Mouse (Mus musculus): ENCODE measurements around the gene Hecw2. TPM values are rescaled to one million over a fixed set of nuclear protein-coding genes. Genes with fewer than 3 reads are reported as not detected.

Hecw2 gene
- total and polyA plus RNA-seq, 2 experiments from 2014 or later: 4.6 to 15.4 TPM

DNA sequence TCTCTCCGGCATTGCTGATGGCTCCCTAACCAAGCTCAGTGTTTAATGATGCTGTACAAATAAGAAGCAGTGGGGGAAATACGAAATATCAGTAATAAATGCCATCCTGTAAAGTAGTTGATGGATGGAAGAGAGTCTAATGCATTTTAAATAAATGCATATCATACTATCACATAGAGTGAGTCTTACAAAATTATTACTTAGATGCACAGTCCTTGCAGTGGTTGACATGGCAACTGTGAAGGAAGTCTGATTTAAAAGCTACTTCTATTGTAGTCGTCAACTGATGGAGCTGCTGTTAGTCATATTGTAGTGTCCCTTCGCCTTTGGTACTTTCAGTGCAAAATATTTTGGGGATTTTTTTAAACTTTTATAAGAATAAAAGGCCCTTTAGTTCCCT lies 383.0 kb downstream of the Hecw2 start:
- no peaks in the 10 kb centered on the region for H3K9me3 ChIP-seq (ENCODE audit: low read length)
- DNase-seq (no peak), ATAC-seq (peak; percentile 60; the same call in 1 of the 2 replicates)
- no peaks in the 10 kb centered on the region for H3K36me3 ChIP-seq (ENCODE audit: insufficient read depth)
- no peak overlapping the region for H3K27ac ChIP-seq (ENCODE audit: low read depth, low read length)
- H3K27me3 ChIP-seq (ENCODE audit: insufficient read depth, low read length): no peaks in the 10 kb centered on the region
- no peak overlapping the region for H3K9ac ChIP-seq
- H3K4me3 ChIP-seq (ENCODE audit: low read depth, low read length): no peak overlapping the region
- WGBS: 78% methylated on average over 4 of the region's 4 CpGs
- no peak for TF ChIP-seq CTCF (IDR thresholded peaks at IDR 0.05; ENCODE audit: low read depth)
- H3K4me1 ChIP-seq (ENCODE audit: insufficient read depth): no peaks in the 10 kb centered on the region
- H3K4me2 ChIP-seq (ENCODE audit: low read depth): no peak overlapping the region

DNA sequence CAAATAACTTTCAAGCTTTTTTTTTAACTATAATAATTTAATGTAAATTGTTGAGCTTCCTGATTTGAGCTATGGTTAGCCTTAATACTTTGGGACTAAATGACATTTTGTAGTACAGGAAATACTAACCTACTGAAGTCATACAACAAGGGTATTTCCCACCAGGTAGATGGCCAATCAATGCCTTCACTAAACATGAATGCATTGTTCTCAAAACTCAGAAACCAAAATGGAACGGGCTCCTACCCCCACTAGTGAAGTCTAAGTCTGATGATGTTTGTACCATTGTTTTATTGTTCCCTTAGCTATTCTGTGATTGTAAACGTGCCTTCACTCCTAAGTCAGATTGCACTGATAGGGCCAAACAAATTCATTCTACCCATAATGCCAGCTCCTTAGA lies 386.7 kb downstream of the Hecw2 start:
- H3K27me3 ChIP-seq (ENCODE audit: insufficient read depth, low read length): no peaks in the 10 kb centered on the region
- no peaks in the 10 kb centered on the region for H3K36me3 ChIP-seq (ENCODE audit: insufficient read depth)
- no peak overlapping the region for H3K27ac ChIP-seq (ENCODE audit: low read depth, low read length)
- no peak overlapping the region for H3K4me3 ChIP-seq (ENCODE audit: low read depth, low read length)
- no peak for ATAC-seq
- H3K4me1 ChIP-seq (ENCODE audit: insufficient read depth): no peaks in the 10 kb centered on the region
- TF ChIP-seq CTCF (IDR thresholded peaks at IDR 0.05; ENCODE audit: low read depth): no peak
- no peak overlapping the region for H3K4me2 ChIP-seq (ENCODE audit: low read depth)
- no peak for DNase-seq
- no peak overlapping the region for H3K9ac ChIP-seq
- WGBS: 75% methylated on average over 2 of the region's 2 CpGs
- no peaks in the 10 kb centered on the region for H3K9me3 ChIP-seq (ENCODE audit: low read length)

DNA sequence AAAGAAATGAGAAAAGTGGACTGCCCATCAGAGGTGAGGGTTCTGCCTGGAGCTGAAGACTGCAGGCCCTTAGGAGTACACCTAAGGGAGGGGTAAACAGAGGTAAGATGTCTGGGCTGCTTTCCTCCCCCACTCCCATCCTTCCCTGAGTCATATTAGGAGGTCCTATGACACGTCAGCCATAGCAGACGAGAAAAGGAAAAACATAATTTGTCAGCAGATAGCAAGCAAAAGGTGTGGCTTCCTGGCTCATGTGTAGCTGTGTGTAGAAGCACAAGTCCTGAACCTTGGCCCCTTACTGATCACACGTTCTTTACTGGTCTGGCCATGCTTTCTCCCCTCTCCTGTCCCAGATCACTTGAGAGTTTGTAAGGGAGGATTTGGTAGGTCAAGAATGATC lies 397.2 kb downstream of the Hecw2 start:
- no peak for TF ChIP-seq CTCF (IDR thresholded peaks at IDR 0.05; ENCODE audit: low read depth)
- no peak for DNase-seq
- no peaks in the 10 kb centered on the region for H3K36me3 ChIP-seq (ENCODE audit: insufficient read depth)
- no peak overlapping the region for H3K4me3 ChIP-seq (ENCODE audit: low read depth, low read length)
- no peaks in the 10 kb centered on the region for H3K27me3 ChIP-seq (ENCODE audit: insufficient read depth, low read length)
- ATAC-seq: no peak
- H3K4me2 ChIP-seq (ENCODE audit: low read depth): no peak overlapping the region
- H3K27ac ChIP-seq (ENCODE audit: low read depth, low read length): no peak overlapping the region
- WGBS: 83% methylated on average over 3 of the region's 3 CpGs
- no peak overlapping the region for H3K9ac ChIP-seq
- no peaks in the 10 kb centered on the region for H3K9me3 ChIP-seq (ENCODE audit: low read length)
- no peaks in the 10 kb centered on the region for H3K4me1 ChIP-seq (ENCODE audit: insufficient read depth)

DNA sequence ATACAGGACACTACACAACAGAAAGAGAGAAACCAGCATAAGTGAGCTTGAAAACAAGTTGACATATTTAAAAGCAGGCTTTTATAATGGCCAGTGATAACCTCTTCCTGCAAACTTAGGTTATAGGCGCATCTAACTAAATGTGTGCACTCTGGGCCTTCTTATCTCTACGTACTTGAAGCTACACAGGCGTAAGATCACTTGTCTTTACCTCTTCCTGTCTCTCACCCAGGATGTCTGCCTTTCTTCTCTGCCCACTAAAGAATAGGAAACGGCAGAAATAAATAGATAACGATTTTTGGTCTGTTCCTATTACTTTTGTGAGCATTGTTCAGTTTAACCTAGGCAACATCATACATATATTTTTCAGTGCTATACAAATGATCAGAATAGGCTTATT lies 397.9 kb downstream of the Hecw2 start:
- WGBS: 87% methylated on average over 5 of the region's 5 CpGs
- no peaks in the 10 kb centered on the region for H3K36me3 ChIP-seq (ENCODE audit: insufficient read depth)

DNA sequence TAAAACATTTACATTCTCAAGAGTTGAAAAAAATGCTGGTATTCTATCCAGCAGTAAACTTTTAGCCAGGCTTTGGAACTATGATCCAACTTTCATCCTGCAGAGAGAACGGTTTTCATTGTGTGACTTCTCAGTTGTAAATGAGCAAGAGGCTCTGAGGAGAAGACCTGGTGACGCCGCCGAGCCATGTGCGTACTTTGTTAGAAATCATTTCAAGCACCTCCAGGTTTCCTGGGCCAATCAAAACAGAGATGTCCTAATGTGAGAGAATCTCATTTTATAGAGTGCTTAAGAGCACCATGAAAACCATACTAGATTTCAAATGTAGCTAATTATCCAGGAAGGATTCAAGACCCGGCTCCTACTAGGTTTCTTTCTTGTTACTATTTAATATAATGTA lies 398.7 kb downstream of the Hecw2 start:
- Histone ChIP-seq H3K27ac (ENCODE audit: low read depth, low read length) (no peak overlapping the region), H3K4me3 (ENCODE audit: low read depth, low read length) (no peak overlapping the region), H3K36me3 (ENCODE audit: insufficient read depth) (no peaks in the 10 kb centered on the region), H3K9ac (no peak overlapping the region), H3K4me1 (ENCODE audit: insufficient read depth) (no peaks in the 10 kb centered on the region), H3K4me2 (ENCODE audit: low read depth) (no peak overlapping the region), H3K9me3 (ENCODE audit: low read length) (no peaks in the 10 kb centered on the region), H3K27me3 (ENCODE audit: insufficient read depth, low read length) (no peaks in the 10 kb centered on the region)
- TF ChIP-seq CTCF (IDR thresholded peaks at IDR 0.05; ENCODE audit: low read depth): no peak
- ATAC-seq: no peak
- no peak for DNase-seq
- 85% methylated on average over 6 of the region's 6 CpGs for WGBS

More for the DNA sequence above, 397.9 kb downstream of the Hecw2 start:
- Histone ChIP-seq H3K9ac (no peak overlapping the region), H3K9me3 (ENCODE audit: low read length) (no peaks in the 10 kb centered on the region), H3K4me1 (ENCODE audit: insufficient read depth) (no peaks in the 10 kb centered on the region), H3K27ac (ENCODE audit: low read depth, low read length) (no peak overlapping the region), H3K4me2 (ENCODE audit: low read depth) (no peak overlapping the region), H3K27me3 (ENCODE audit: insufficient read depth, low read length) (no peaks in the 10 kb centered on the region), H3K4me3 (ENCODE audit: low read depth, low read length) (no peak overlapping the region)
- DNase-seq (no peak), ATAC-seq (no peak)
- TF ChIP-seq CTCF (IDR thresholded peaks at IDR 0.05; ENCODE audit: low read depth): no peak

DNA sequence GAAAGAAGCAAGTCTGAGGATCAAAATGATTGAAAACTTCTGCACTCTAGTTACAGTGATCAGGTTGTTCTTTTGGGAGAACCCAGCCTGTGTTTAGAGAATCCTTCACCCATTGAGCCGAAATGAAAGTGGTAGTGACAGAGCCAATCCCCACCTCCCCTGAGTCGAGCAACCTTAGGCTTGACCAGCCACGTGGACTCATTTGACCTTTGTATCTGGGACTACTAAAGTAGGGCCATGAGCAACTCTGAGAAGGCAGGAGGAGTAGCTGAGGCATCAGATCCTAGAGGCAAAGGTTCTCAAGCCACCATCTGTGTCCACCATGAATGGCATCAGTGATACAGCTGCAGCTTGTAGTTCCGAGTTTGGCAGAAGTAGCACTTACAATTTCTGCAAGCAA lies 399.4 kb downstream of the Hecw2 start:
- ATAC-seq (no peak), DNase-seq (no peak)
- no peaks in the 10 kb centered on the region for H3K4me1 ChIP-seq (ENCODE audit: insufficient read depth)
- TF ChIP-seq CTCF (IDR thresholded peaks at IDR 0.05; ENCODE audit: low read depth): no peak
- no peak overlapping the region for H3K27ac ChIP-seq (ENCODE audit: low read depth, low read length)
- no peaks in the 10 kb centered on the region for H3K27me3 ChIP-seq (ENCODE audit: insufficient read depth, low read length)
- no peak overlapping the region for H3K9ac ChIP-seq
- H3K36me3 ChIP-seq (ENCODE audit: insufficient read depth): no peaks in the 10 kb centered on the region
- H3K9me3 ChIP-seq (ENCODE audit: low read length): no peaks in the 10 kb centered on the region
- no peak overlapping the region for H3K4me3 ChIP-seq (ENCODE audit: low read depth, low read length)
- no peak overlapping the region for H3K4me2 ChIP-seq (ENCODE audit: low read depth)
- WGBS: 86% methylated on average over 4 of the region's 4 CpGs

DNA sequence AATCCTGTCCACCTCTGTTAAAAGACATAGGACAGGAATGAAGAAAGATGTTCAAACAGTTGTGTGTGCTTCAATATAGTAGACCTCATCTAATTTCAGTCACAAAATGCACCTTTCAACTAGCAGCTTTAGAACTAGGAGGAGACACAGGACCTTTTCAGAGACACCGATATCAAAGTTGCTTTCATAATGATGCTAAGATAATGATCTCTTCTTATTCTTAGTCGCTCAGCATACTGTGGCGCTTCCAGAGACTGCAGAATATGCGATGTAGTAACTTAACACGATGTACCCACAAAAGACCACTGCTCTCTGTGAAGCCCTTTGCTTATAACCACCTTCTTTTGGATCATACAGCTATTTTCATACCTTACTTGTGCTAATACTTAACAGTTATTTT lies 399.9 kb downstream of the Hecw2 start:
- Histone ChIP-seq H3K4me1 (ENCODE audit: insufficient read depth) (no peaks in the 10 kb centered on the region), H3K4me2 (ENCODE audit: low read depth) (no peak overlapping the region), H3K27ac (ENCODE audit: low read depth, low read length) (no peak overlapping the region), H3K36me3 (ENCODE audit: insufficient read depth) (no peaks in the 10 kb centered on the region), H3K9me3 (ENCODE audit: low read length) (no peaks in the 10 kb centered on the region), H3K4me3 (ENCODE audit: low read depth, low read length) (no peak overlapping the region), H3K9ac (no peak overlapping the region), H3K27me3 (ENCODE audit: insufficient read depth, low read length) (no peaks in the 10 kb centered on the region)
- ATAC-seq (no peak), DNase-seq (no peak)
- WGBS: 94% methylated on average over 5 of the region's 5 CpGs
- no peak for TF ChIP-seq CTCF (IDR thresholded peaks at IDR 0.05; ENCODE audit: low read depth)

DNA sequence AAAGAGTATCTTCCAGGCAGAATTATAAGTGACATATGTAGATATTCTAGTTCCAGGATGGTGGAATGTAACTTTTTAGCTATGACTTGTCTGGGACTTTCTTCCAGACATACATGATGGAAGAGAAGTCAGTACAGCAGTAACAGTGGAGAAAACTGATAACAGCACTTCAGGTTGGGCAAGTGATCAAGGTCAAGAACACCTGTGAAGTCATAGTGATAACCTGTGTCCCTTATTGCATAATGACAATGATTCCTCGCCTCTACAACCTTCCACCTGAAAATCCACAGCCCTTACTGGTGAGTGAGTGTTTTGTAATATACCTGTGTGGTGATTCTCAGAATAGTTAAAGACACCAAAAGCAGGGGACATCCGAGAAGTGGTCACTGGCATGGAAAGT lies 400.7 kb downstream of the Hecw2 start:
- no peaks in the 10 kb centered on the region for H3K9me3 ChIP-seq (ENCODE audit: low read length)
- H3K4me2 ChIP-seq (ENCODE audit: low read depth): no peak overlapping the region
- H3K4me3 ChIP-seq (ENCODE audit: low read depth, low read length): no peak overlapping the region
- no peak for TF ChIP-seq CTCF (IDR thresholded peaks at IDR 0.05; ENCODE audit: low read depth)
- H3K36me3 ChIP-seq (ENCODE audit: insufficient read depth): no peaks in the 10 kb centered on the region
- no peak overlapping the region for H3K27ac ChIP-seq (ENCODE audit: low read depth, low read length)
- 90% methylated on average over 2 of the region's 2 CpGs for WGBS
- no peaks in the 10 kb centered on the region for H3K4me1 ChIP-seq (ENCODE audit: insufficient read depth)
- no peaks in the 10 kb centered on the region for H3K27me3 ChIP-seq (ENCODE audit: insufficient read depth, low read length)
- no peak overlapping the region for H3K9ac ChIP-seq
- DNase-seq (no peak), ATAC-seq (no peak)
